Mouse (Mus musculus): ENCODE measurements around the gene Cyp27b1.

DNA sequence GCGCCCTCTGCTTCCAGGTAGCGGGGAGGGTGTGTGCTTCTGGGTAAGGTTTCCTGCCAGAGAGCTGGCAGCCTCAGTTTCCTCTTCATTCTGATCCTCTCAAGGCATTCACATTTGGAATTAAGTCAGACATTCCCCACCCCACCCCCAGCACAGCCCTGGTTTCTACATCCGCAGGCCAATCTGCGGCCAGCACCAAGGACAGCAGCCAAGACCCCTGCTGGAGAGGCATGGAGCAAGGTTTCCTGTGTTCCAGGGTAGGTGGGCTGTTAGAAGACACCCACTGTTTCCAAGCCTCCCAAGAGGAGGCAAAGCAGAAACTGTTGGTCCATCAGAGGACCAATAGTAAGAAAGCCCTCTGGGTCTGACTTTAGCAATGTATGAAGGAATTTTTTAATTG lies 6.6 kb downstream of the Cyp27b1 start:
- no peak for TF ChIP-seq CTCF (IDR thresholded peaks at IDR 0.05; ENCODE audit: control insufficient read depth, insufficient read depth, insufficient replicate concordance, low read depth, low read length)
- TF ChIP-seq POLR2A (IDR thresholded peaks at IDR 0.05; ENCODE audit: control insufficient read depth, low read depth, low read length), result no peak
